15 mouse cellular contexts compared by ENCODE assay signal in the genomic region with DNA sequence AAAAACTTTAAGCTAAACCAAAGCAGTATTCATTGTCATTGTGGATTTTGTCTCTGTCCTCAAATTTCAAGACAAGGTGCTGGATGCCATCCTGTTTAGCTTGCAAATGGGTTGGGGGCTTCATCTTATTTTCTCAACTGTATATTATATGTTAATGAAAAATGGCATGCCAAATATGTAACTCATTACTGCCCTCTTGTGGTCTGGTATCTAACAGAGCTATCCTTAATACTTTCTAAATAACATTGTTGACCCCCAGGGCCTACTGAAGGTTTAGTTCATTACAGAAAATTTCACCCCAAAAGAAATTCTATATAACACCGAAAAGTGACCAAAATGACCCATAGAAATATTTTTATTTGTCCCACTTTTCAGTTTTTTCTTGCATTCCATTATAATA. TPM values are rescaled to one million over a fixed set of nuclear protein-coding genes. Genes with fewer than 3 reads are reported as not detected.
DNase-seq lines count a peak whose midpoint lies in the region; ATAC-seq and TF ChIP-seq lines count a peak whose summit lies in the region.
"Had no signal": no experiment of that assay in that cellular context is flagged by ENCODE, and none has a peak within 500 bp of the region (broad histone marks: within the 10 kb centered on the region; RNA-seq: fewer than 3 reads in every experiment).

No protein-coding gene starts in this region.

- no peak overlapping the region for H3K27ac ChIP-seq in kidney, postnatal 0 days
- H3K27ac ChIP-seq: forebrain, embryonic 12.5 days; heart, embryonic 15.5 days; midbrain, embryonic 13.5 days had no signal

- no peaks in the 10 kb centered on the region for H3K36me3 ChIP-seq in kidney, postnatal 0 days (ENCODE audit: insufficient read depth, low read length)
- H3K36me3 ChIP-seq in E14TG2a.4 (ENCODE audit: insufficient read depth, low read length), result no peaks in the 10 kb centered on the region
- H3K36me3 ChIP-seq: forebrain, embryonic 12.5 days; heart, embryonic 15.5 days; midbrain, embryonic 13.5 days had no signal

- 57% methylated on average over 1 of the region's 1 CpGs for WGBS in kidney, postnatal 0 days

- no peak overlapping the region for H3K4me3 ChIP-seq in kidney, postnatal 0 days (replicated peaks; ENCODE audit: low read depth, low read length)
- H3K4me3 ChIP-seq in E14TG2a.4 (replicated peaks; ENCODE audit: low read length), result no peak overlapping the region
- H3K4me3 ChIP-seq: forebrain, embryonic 12.5 days; heart, embryonic 15.5 days; midbrain, embryonic 13.5 days had no signal

- no peaks in the 10 kb centered on the region for H3K9me3 ChIP-seq in kidney, postnatal 0 days (replicated peaks; ENCODE audit: low read length)
- H3K9me3 ChIP-seq in E14TG2a.4 (ENCODE audit: low read length), result no peaks in the 10 kb centered on the region
- H3K9me3 ChIP-seq: heart, embryonic 15.5 days had no signal

- DNase-seq in kidney, postnatal 0 days (ENCODE audit: low spot score), result peak; percentile 16
- DNase-seq in kidney, postnatal 10 days, result no peak
- peak; percentile 45 for DNase-seq in 416B (ENCODE audit: low read depth)
- no peak for DNase-seq in cerebellum, adult 11 months
- no peak for DNase-seq in gastrocnemius, adult 18-20 months (ENCODE audit: low spot score)
- no peak for DNase-seq in ovary, postnatal 36 days (ENCODE audit: low spot score)
- DNase-seq: cerebellum, adult 9-10 months; kidney, postnatal 14 days had no signal

- ATAC-seq in kidney, postnatal 0 days (replicated peaks; ENCODE audit: low FRiP score, low read depth), result no peak
- 0 out of 2 replicates have a peak, but pooled peaks have one; percentile 56 for ATAC-seq in common myeloid progenitor, adult 5-6 weeks (replicated peaks; ENCODE audit: low read depth, poor library complexity, severe bottlenecking)
- ATAC-seq: midbrain, embryonic 13.5 days had no signal

- TF ChIP-seq CTCF in kidney, postnatal 0 days (IDR thresholded peaks at IDR 0.05; ENCODE audit: low read depth), result peak; percentile 66
- peak; percentile 31 for TF ChIP-seq CTCF in E14TG2a.4 (conservative IDR thresholded peaks at IDR 0.05; ENCODE audit: low read length)

- no peak overlapping the region for H3K4me2 ChIP-seq in kidney, postnatal 0 days (ENCODE audit: low read length)
- H3K4me2 ChIP-seq: forebrain, embryonic 12.5 days; heart, embryonic 15.5 days; midbrain, embryonic 13.5 days had no signal

- H3K27me3 ChIP-seq in kidney, postnatal 0 days (ENCODE audit: insufficient read depth, low read length), result no peaks in the 10 kb centered on the region
- H3K27me3 ChIP-seq in E14TG2a.4 (ENCODE audit: insufficient read depth, low read length), result no peaks in the 10 kb centered on the region
- H3K27me3 ChIP-seq: forebrain, embryonic 12.5 days; heart, embryonic 15.5 days; midbrain, embryonic 13.5 days had no signal

- no peak overlapping the region for H3K9ac ChIP-seq in kidney, postnatal 0 days (ENCODE audit: low read depth, low read length)
- H3K9ac ChIP-seq: forebrain, embryonic 12.5 days; heart, embryonic 15.5 days; midbrain, embryonic 13.5 days had no signal

- H3K4me1 ChIP-seq in kidney, postnatal 0 days (replicated peaks; ENCODE audit: insufficient read depth, low read length), result no peaks in the 10 kb centered on the region
- no peaks in the 10 kb centered on the region for H3K4me1 ChIP-seq in E14TG2a.4 (replicated peaks; ENCODE audit: low read depth, low read length)
- H3K4me1 ChIP-seq: forebrain, embryonic 12.5 days; heart, embryonic 15.5 days; midbrain, embryonic 13.5 days had no signal

RNA-seq across cellular contexts. Expression of a gene that starts 5.1 kb away (rescaled TPM):
- not detected in 2 replicates for polyA plus RNA-seq in kidney, postnatal 0 days (2015; fragmentation: Nextera tagmentation; extraction: Ambion mirVana)
- total RNA-seq in common myeloid progenitor, adult 5-6 weeks (2017), result not detected in 2 replicates
- total RNA-seq in gastrocnemius, adult 18-20 months (2021), result not detected
- polyA plus RNA-seq: forebrain, embryonic 12.5 days; heart, embryonic 15.5 days; limb, embryonic 11.5 days; midbrain, embryonic 13.5 days; stomach, embryonic 14.5 days had no signal

RNA-seq across cellular contexts. Expression of a gene that starts 13.4 kb away (rescaled TPM):
- polyA plus RNA-seq in kidney, postnatal 0 days (2015; fragmentation: Nextera tagmentation; extraction: Ambion mirVana), result not detected in 2 replicates
- not detected in 2 replicates for total RNA-seq in common myeloid progenitor, adult 5-6 weeks (2017)
- total RNA-seq in gastrocnemius, adult 18-20 months (2021), result not detected
- polyA plus RNA-seq: forebrain, embryonic 12.5 days; heart, embryonic 15.5 days; limb, embryonic 11.5 days; midbrain, embryonic 13.5 days; stomach, embryonic 14.5 days had no signal

RNA-seq across cellular contexts. Expression of a gene that starts 19.3 kb away (rescaled TPM):
- polyA plus RNA-seq in kidney, postnatal 0 days (2015; fragmentation: Nextera tagmentation; extraction: Ambion mirVana), result not detected in 2 replicates
- not detected in 2 replicates for total RNA-seq in common myeloid progenitor, adult 5-6 weeks (2017)
- total RNA-seq in gastrocnemius, adult 18-20 months (2021), result not detected
- polyA plus RNA-seq: forebrain, embryonic 12.5 days; heart, embryonic 15.5 days; limb, embryonic 11.5 days; midbrain, embryonic 13.5 days; stomach, embryonic 14.5 days had no signal

RNA-seq across cellular contexts. Expression of a gene that starts 28.6 kb away (rescaled TPM):
- 0.97 and 1.4 TPM in 2 replicates for polyA plus RNA-seq in kidney, postnatal 0 days (2015; fragmentation: Nextera tagmentation; extraction: Ambion mirVana)
- not detected in 2 replicates for total RNA-seq in common myeloid progenitor, adult 5-6 weeks (2017)
- total RNA-seq in gastrocnemius, adult 18-20 months (2021), result not detected
- polyA plus RNA-seq: forebrain, embryonic 12.5 days; heart, embryonic 15.5 days; limb, embryonic 11.5 days; midbrain, embryonic 13.5 days had no signal

RNA-seq across cellular contexts. Expression of a gene that starts 45.9 kb away (rescaled TPM):
- not detected in 2 replicates for polyA plus RNA-seq in kidney, postnatal 0 days (2015; fragmentation: Nextera tagmentation; extraction: Ambion mirVana)
- not detected in 2 replicates for total RNA-seq in common myeloid progenitor, adult 5-6 weeks (2017)
- not detected for total RNA-seq in gastrocnemius, adult 18-20 months (2021)
- polyA plus RNA-seq: forebrain, embryonic 12.5 days; heart, embryonic 15.5 days; limb, embryonic 11.5 days; midbrain, embryonic 13.5 days; stomach, embryonic 14.5 days had no signal

Comparison
In these comparisons a context has a peak if more than half of its experiments do, and no peak if none do; other contexts are left out.
1. DNase-seq: peak in kidney, postnatal 0 days (single experiment) and 416B (single experiment); none in kidney, postnatal 10 days (single experiment), cerebellum, adult 11 months (single experiment), gastrocnemius, adult 18-20 months (single experiment) and ovary, postnatal 36 days (single experiment).